8 mouse cellular contexts compared by ENCODE assay signal in genomic region chr9:36768156-36769047, GRCm38 (mm10). TPM values are rescaled to one million over a fixed set of nuclear protein-coding genes. Genes with fewer than 3 reads are reported as not detected.
DNase-seq lines count a peak whose midpoint lies in the region; ATAC-seq lines count a peak whose summit lies in the region.

No protein-coding gene starts in this region.

- intact Hi-C loops in heart, postnatal 36 days (cut with DNase I): no loop called here

- peak; percentile 4; the same call in 1 of the 2 replicates for ATAC-seq in kidney, embryonic 14.5 days (ENCODE audit: low FRiP score, low TSS enrichment)
- no peak for ATAC-seq in limb, embryonic 15.5 days (ENCODE audit: insufficient number of reproducible peaks, low FRiP score, low TSS enrichment, low read depth)
- ATAC-seq in neural tube, embryonic 11.5 days (ENCODE audit: insufficient read depth, low FRiP score, low TSS enrichment): peak; percentile 8

- H3K9ac ChIP-seq in kidney, embryonic 14.5 days (ENCODE audit: low read depth, low read length): peak overlapping the region; percentile 65
- peak overlapping the region; percentile 79 for H3K9ac ChIP-seq in limb, embryonic 15.5 days
- H3K9ac ChIP-seq in neural tube, embryonic 11.5 days (ENCODE audit: low read length): peak overlapping the region; percentile 69

- H3K27me3 ChIP-seq in kidney, embryonic 14.5 days (ENCODE audit: control insufficient read depth, insufficient read depth, low read length): no peaks in the 10 kb centered on the region
- H3K27me3 ChIP-seq in erythroblast, embryonic 14.5 days (ENCODE audit: control insufficient read depth): no peaks in the 10 kb centered on the region
- H3K27me3 ChIP-seq in limb, embryonic 15.5 days: no peaks in the 10 kb centered on the region
- H3K27me3 ChIP-seq in neural tube, embryonic 11.5 days (ENCODE audit: control insufficient read depth, insufficient read depth, low read length): no peaks in the 10 kb centered on the region

- peaks cover 14% of the 10 kb centered on the region; the same call in 1 of the 2 replicates for H3K36me3 ChIP-seq in kidney, embryonic 14.5 days (ENCODE audit: control insufficient read depth, insufficient read depth, low read length)
- peaks cover 21% of the 10 kb centered on the region for H3K36me3 ChIP-seq in erythroblast, embryonic 14.5 days (ENCODE audit: control insufficient read depth)
- H3K36me3 ChIP-seq in limb, embryonic 15.5 days: peaks cover 7% of the 10 kb centered on the region
- peaks cover 3% of the 10 kb centered on the region; the same call in 1 of the 2 replicates for H3K36me3 ChIP-seq in neural tube, embryonic 11.5 days (ENCODE audit: control insufficient read depth, insufficient read depth, low read length)

- peak overlapping the region; percentile 47 for H3K27ac ChIP-seq in kidney, embryonic 14.5 days (ENCODE audit: low read depth, low read length)
- H3K27ac ChIP-seq in limb, embryonic 15.5 days: peak overlapping the region; percentile 96
- H3K27ac ChIP-seq in neural tube, embryonic 11.5 days (ENCODE audit: low read depth, low read length): peak overlapping the region; percentile 63; the same call in 1 of the 2 replicates

- peak overlapping the region; percentile 100 for H3K4me3 ChIP-seq in kidney, embryonic 14.5 days (ENCODE audit: low read length)
- H3K4me3 ChIP-seq in erythroblast, embryonic 14.5 days (replicated peaks): peak overlapping the region; percentile 74
- H3K4me3 ChIP-seq in limb, embryonic 15.5 days: peak overlapping the region; percentile 99
- H3K4me3 ChIP-seq in neural tube, embryonic 11.5 days (ENCODE audit: low read depth, low read length): peak overlapping the region; percentile 98

- H3K4me2 ChIP-seq in kidney, embryonic 14.5 days (replicated peaks; ENCODE audit: low read depth, low read length): peak overlapping the region; percentile 58
- H3K4me2 ChIP-seq in limb, embryonic 15.5 days: peak overlapping the region; percentile 53
- H3K4me2 ChIP-seq in neural tube, embryonic 11.5 days (ENCODE audit: low read depth): peak overlapping the region; percentile 74

- no peaks in the 10 kb centered on the region for H3K9me3 ChIP-seq in kidney, embryonic 14.5 days (ENCODE audit: control insufficient read depth, low read length)
- no peaks in the 10 kb centered on the region for H3K9me3 ChIP-seq in erythroblast, embryonic 14.5 days (ENCODE audit: control insufficient read depth, low read length)
- H3K9me3 ChIP-seq in limb, embryonic 15.5 days: no peaks in the 10 kb centered on the region
- H3K9me3 ChIP-seq in neural tube, embryonic 11.5 days (ENCODE audit: control insufficient read depth, low read length): no peaks in the 10 kb centered on the region

- DNase-seq in kidney, adult 11 months: no peak
- peak; percentile 58 for DNase-seq in adrenal gland, postnatal 25 days
- peak; percentile 45 to 72 for DNase-seq in heart, postnatal 36 days
- DNase-seq in neural tube, embryonic 11.5 days (ENCODE audit: low spot score): peak; percentile 46
- peak; percentile 57 for DNase-seq in thymus, postnatal 25 days

- 15% methylated on average over 25 of the region's 25 CpGs for WGBS in kidney, embryonic 14.5 days
- 13% methylated on average over 25 of the region's 25 CpGs for WGBS in limb, embryonic 15.5 days
- WGBS in neural tube, embryonic 11.5 days: 14% methylated on average over 25 of the region's 25 CpGs

- peaks cover 15% of the 10 kb centered on the region for H3K4me1 ChIP-seq in kidney, embryonic 14.5 days (ENCODE audit: control insufficient read depth, insufficient read depth, low read length)
- peaks cover 23% of the 10 kb centered on the region for H3K4me1 ChIP-seq in erythroblast, embryonic 14.5 days (ENCODE audit: control insufficient read depth)
- H3K4me1 ChIP-seq in limb, embryonic 15.5 days: peaks cover 13% of the 10 kb centered on the region
- peaks cover 2% of the 10 kb centered on the region; the same call in 1 of the 2 replicates for H3K4me1 ChIP-seq in neural tube, embryonic 11.5 days (ENCODE audit: control insufficient read depth, insufficient read depth, low read length)

RNA-seq across cellular contexts. Expression of gene Stt3a, which starts 0.9 kb away (rescaled TPM):
- 179 and 240 TPM in 2 replicates for polyA plus RNA-seq in kidney, embryonic 14.5 days (2014; fragmentation: Nextera tagmentation; extraction: Ambion mirVana)
- total RNA-seq in adrenal gland, postnatal 25 days (2021): 189 and 263 TPM in 2 replicates
- polyA plus RNA-seq in erythroblast, embryonic 14.5 days (2012): 0.14 and 0.20 TPM in 2 replicates
- total RNA-seq in heart, postnatal 36 days (2021): 10 to 100 TPM; 57.8 to 64.9 TPM
- 315 and 320 TPM in 2 replicates for polyA plus RNA-seq in limb, embryonic 15.5 days (2015; fragmentation: Nextera tagmentation; extraction: Ambion mirVana)
- 164 and 179 TPM in 2 replicates for polyA plus RNA-seq in neural tube, embryonic 11.5 days (2014; fragmentation: Nextera tagmentation; extraction: Ambion mirVana)

RNA-seq across cellular contexts. Expression of gene Ei24, which starts 28.8 kb away (rescaled TPM):
- polyA plus RNA-seq in kidney, embryonic 14.5 days (2014; fragmentation: Nextera tagmentation; extraction: Ambion mirVana): 49.2 and 72.4 TPM in 2 replicates
- total RNA-seq in adrenal gland, postnatal 25 days (2021): 118 and 131 TPM in 2 replicates
- polyA plus RNA-seq in erythroblast, embryonic 14.5 days (2012): 1.2 and 2.0 TPM in 2 replicates
- 10 to 100 TPM; 80.8 to 82.1 TPM for total RNA-seq in heart, postnatal 36 days (2021)
- polyA plus RNA-seq in limb, embryonic 15.5 days (2015; fragmentation: Nextera tagmentation; extraction: Ambion mirVana): 85.0 and 103 TPM in 2 replicates
- 64.2 and 68.5 TPM in 2 replicates for polyA plus RNA-seq in neural tube, embryonic 11.5 days (2014; fragmentation: Nextera tagmentation; extraction: Ambion mirVana)

RNA-seq across cellular contexts. Expression of gene Chek1, which starts 41.5 kb away (rescaled TPM):
- polyA plus RNA-seq in kidney, embryonic 14.5 days (2014; fragmentation: Nextera tagmentation; extraction: Ambion mirVana): 38.4 and 44.7 TPM in 2 replicates
- total RNA-seq in adrenal gland, postnatal 25 days (2021): 5.8 and 8.1 TPM in 2 replicates
- 0.14 and 0.68 TPM in 2 replicates for polyA plus RNA-seq in erythroblast, embryonic 14.5 days (2012)
- total RNA-seq in heart, postnatal 36 days (2021): under 1 TPM; 0.11 to 0.25 TPM
- polyA plus RNA-seq in limb, embryonic 15.5 days (2015; fragmentation: Nextera tagmentation; extraction: Ambion mirVana): 24.4 and 26.0 TPM in 2 replicates
- 45.1 and 48.0 TPM in 2 replicates for polyA plus RNA-seq in neural tube, embryonic 11.5 days (2014; fragmentation: Nextera tagmentation; extraction: Ambion mirVana)

RNA-seq across cellular contexts. Expression of gene Fez1, which starts 53.3 kb away (rescaled TPM):
- polyA plus RNA-seq in kidney, embryonic 14.5 days (2014; fragmentation: Nextera tagmentation; extraction: Ambion mirVana): 5.4 and 5.5 TPM in 2 replicates
- total RNA-seq in adrenal gland, postnatal 25 days (2021): 4.0 and 4.7 TPM in 2 replicates
- not detected in 2 replicates for polyA plus RNA-seq in erythroblast, embryonic 14.5 days (2012)
- 1 to 10 TPM; 1.0 to 1.7 TPM for total RNA-seq in heart, postnatal 36 days (2021)
- 42.0 and 44.0 TPM in 2 replicates for polyA plus RNA-seq in limb, embryonic 15.5 days (2015; fragmentation: Nextera tagmentation; extraction: Ambion mirVana)
- 290 and 300 TPM in 2 replicates for polyA plus RNA-seq in neural tube, embryonic 11.5 days (2014; fragmentation: Nextera tagmentation; extraction: Ambion mirVana)

Comparison
In these comparisons a context has a peak if more than half of its experiments do, and no peak if none do; other contexts are left out.
1. RNA of gene Stt3a, which starts 0.9 kb away (polyA plus RNA-seq): 315 to 320 TPM in limb, embryonic 15.5 days, 179 to 240 TPM in kidney, embryonic 14.5 days and 164 to 179 TPM in neural tube, embryonic 11.5 days; 0.14 to 0.20 TPM in erythroblast, embryonic 14.5 days; every median in the first group is over 100 times any median in the second.
2. RNA of gene Ei24, which starts 28.8 kb away (polyA plus RNA-seq): 85.0 to 103 TPM in limb, embryonic 15.5 days, 64.2 to 68.5 TPM in neural tube, embryonic 11.5 days and 49.2 to 72.4 TPM in kidney, embryonic 14.5 days; 1.2 to 2.0 TPM in erythroblast, embryonic 14.5 days; every median in the first group is over 10 times any median in the second.
3. RNA of gene Chek1, which starts 41.5 kb away (polyA plus RNA-seq): 45.1 to 48.0 TPM in neural tube, embryonic 11.5 days, 38.4 to 44.7 TPM in kidney, embryonic 14.5 days and 24.4 to 26.0 TPM in limb, embryonic 15.5 days; 0.14 to 0.68 TPM in erythroblast, embryonic 14.5 days; every median in the first group is over 10 times any median in the second.
4. Peak in every context shown above with its lines, with median percentiles within 50 percentile points of each other: H3K27ac ChIP-seq, H3K4me2 ChIP-seq, H3K4me3 ChIP-seq and H3K9ac ChIP-seq.